Comparison of ENCODE assay signal across 7 mouse cellular contexts in the genomic region with DNA sequence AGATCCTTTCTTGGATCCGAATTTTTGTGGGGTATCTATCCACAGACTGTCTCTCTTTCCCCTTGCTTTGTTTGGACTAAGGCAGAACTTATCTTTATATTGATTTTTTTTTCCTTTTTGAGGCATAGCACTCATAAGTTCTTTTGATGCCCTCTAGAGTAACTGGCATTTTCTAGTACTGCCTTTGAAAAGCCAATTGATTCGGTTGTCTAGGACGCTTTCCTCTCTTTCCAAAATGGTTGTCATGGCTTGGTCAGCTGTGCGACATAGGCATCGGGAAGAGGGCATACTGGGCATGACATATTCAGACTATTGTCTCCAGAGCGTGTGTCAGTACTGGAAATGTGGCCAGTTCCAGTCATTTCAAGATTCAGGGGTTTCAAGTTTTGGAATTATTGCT. TPM values are rescaled to one million over a fixed set of nuclear protein-coding genes. Genes with fewer than 3 reads are reported as not detected.
A peak's percentile ranks its signal among the peaks of the same experiment; 100 is the strongest.
DNase-seq lines count a peak whose midpoint lies in the region; ATAC-seq and TF ChIP-seq lines count a peak whose summit lies in the region.

No protein-coding gene starts in this region.

- DNase-seq in lung, embryonic 14.5 days = peak; percentile 67
- no peak for DNase-seq in lung, adult 18-20 months
- DNase-seq in embryo, embryonic 10.5 days (ENCODE audit: low spot score) = peak; percentile 76
- peak; percentile 23 for DNase-seq in neural tube, embryonic 10.5 days (ENCODE audit: extremely low spot score, low spot score)
- DNase-seq in right cerebral cortex, postnatal 14 days = no peak
- DNase-seq in right cerebral cortex, postnatal 4 days = no peak

- no peaks in the 10 kb centered on the region for H3K27me3 ChIP-seq in lung, embryonic 14.5 days (ENCODE audit: insufficient read depth, low read length)
- H3K27me3 ChIP-seq in hindbrain, embryonic 16.5 days (replicated peaks; ENCODE audit: control insufficient read depth, insufficient read depth, low read length) = no peaks in the 10 kb centered on the region

- H3K9me3 ChIP-seq in lung, embryonic 14.5 days (ENCODE audit: low read depth, low read length) = no peaks in the 10 kb centered on the region
- H3K9me3 ChIP-seq in hindbrain, embryonic 16.5 days (ENCODE audit: control insufficient read depth, low read length) = no peaks in the 10 kb centered on the region

- H3K27ac ChIP-seq in lung, embryonic 14.5 days (ENCODE audit: low read depth) = peak overlapping the region; percentile 100
- H3K27ac ChIP-seq in hindbrain, embryonic 16.5 days (ENCODE audit: low read depth, low read length) = peak overlapping the region; percentile 100

- no peak for ATAC-seq in lung, embryonic 14.5 days (ENCODE audit: insufficient read depth)
- no peak for ATAC-seq in hindbrain, embryonic 16.5 days

- H3K36me3 ChIP-seq in lung, embryonic 14.5 days (ENCODE audit: insufficient read depth) = peaks cover 61% of the 10 kb centered on the region
- H3K36me3 ChIP-seq in hindbrain, embryonic 16.5 days (ENCODE audit: control insufficient read depth, insufficient read depth, low read length) = peaks cover 7% of the 10 kb centered on the region

- H3K4me3 ChIP-seq in lung, embryonic 14.5 days (ENCODE audit: low read depth, low read length) = peak overlapping the region; percentile 76
- H3K4me3 ChIP-seq in hindbrain, embryonic 16.5 days (ENCODE audit: low read length) = peak overlapping the region; percentile 79

- H3K9ac ChIP-seq in lung, embryonic 14.5 days = peak overlapping the region; percentile 100
- peak overlapping the region; percentile 82 for H3K9ac ChIP-seq in hindbrain, embryonic 16.5 days (ENCODE audit: low read depth, low read length)

- H3K4me2 ChIP-seq in lung, embryonic 14.5 days = peak overlapping the region; percentile 82
- peak overlapping the region; percentile 84 for H3K4me2 ChIP-seq in hindbrain, embryonic 16.5 days (ENCODE audit: low read length)

- under 1% methylated on average over 6 of the region's 6 CpGs for WGBS in lung, embryonic 14.5 days
- WGBS in hindbrain, embryonic 16.5 days = 1% methylated on average over 6 of the region's 6 CpGs

- TF ChIP-seq CTCF in lung, embryonic 14.5 days (IDR thresholded peaks at IDR 0.05; ENCODE audit: low read depth) = no peak

- peaks cover 10% of the 10 kb centered on the region for H3K4me1 ChIP-seq in lung, embryonic 14.5 days (ENCODE audit: insufficient read depth)
- H3K4me1 ChIP-seq in hindbrain, embryonic 16.5 days (ENCODE audit: control insufficient read depth, insufficient read depth, low read depth, low read length) = peaks cover 21% of the 10 kb centered on the region

RNA-seq across cellular contexts. Expression of a gene that starts 0.6 kb away (rescaled TPM):
- 17.1 and 18.8 TPM in 2 replicates for polyA plus RNA-seq in lung, embryonic 14.5 days (2014; fragmentation: Nextera tagmentation; extraction: Ambion mirVana)
- 12.2 and 15.3 TPM in 2 replicates for polyA plus RNA-seq in hindbrain, embryonic 16.5 days (2015; fragmentation: Nextera tagmentation; extraction: Ambion mirVana)

RNA-seq across cellular contexts. Expression of a gene that starts 0.7 kb away (rescaled TPM):
- polyA plus RNA-seq in lung, embryonic 14.5 days (2014; fragmentation: Nextera tagmentation; extraction: Ambion mirVana) = 408 and 429 TPM in 2 replicates
- polyA plus RNA-seq in hindbrain, embryonic 16.5 days (2015; fragmentation: Nextera tagmentation; extraction: Ambion mirVana) = 315 and 329 TPM in 2 replicates

RNA-seq across cellular contexts. Expression of a gene that starts 10.3 kb away (rescaled TPM):
- 8.6 and 9.9 TPM in 2 replicates for polyA plus RNA-seq in lung, embryonic 14.5 days (2014; fragmentation: Nextera tagmentation; extraction: Ambion mirVana)
- 9.1 and 9.9 TPM in 2 replicates for polyA plus RNA-seq in hindbrain, embryonic 16.5 days (2015; fragmentation: Nextera tagmentation; extraction: Ambion mirVana)

RNA-seq across cellular contexts. Expression of a gene that starts 38.6 kb away (rescaled TPM):
- polyA plus RNA-seq in lung, embryonic 14.5 days (2014; fragmentation: Nextera tagmentation; extraction: Ambion mirVana) = 1.6 and 1.7 TPM in 2 replicates
- polyA plus RNA-seq in hindbrain, embryonic 16.5 days (2015; fragmentation: Nextera tagmentation; extraction: Ambion mirVana) = 0.42 and 0.56 TPM in 2 replicates

RNA-seq across cellular contexts. Expression of a gene that starts 39.2 kb away (rescaled TPM):
- 89.5 and 95.9 TPM in 2 replicates for polyA plus RNA-seq in lung, embryonic 14.5 days (2014; fragmentation: Nextera tagmentation; extraction: Ambion mirVana)
- 16.4 and 21.0 TPM in 2 replicates for polyA plus RNA-seq in hindbrain, embryonic 16.5 days (2015; fragmentation: Nextera tagmentation; extraction: Ambion mirVana)

Comparison
In these comparisons a context has a peak if more than half of its experiments do, and no peak if none do; other contexts are left out.
1. DNase-seq: peak in lung, embryonic 14.5 days (single experiment), embryo, embryonic 10.5 days (single experiment) and neural tube, embryonic 10.5 days (single experiment); none in lung, adult 18-20 months (0 of 2), right cerebral cortex, postnatal 14 days (single experiment) and right cerebral cortex, postnatal 4 days (single experiment).